Mouse (Mus musculus) layer of hippocampus, postnatal 25 days (tissue): ENCODE data around the gene Scly. TPM values are rescaled to one million over a fixed set of nuclear protein-coding genes. Genes with fewer than 3 reads are reported as not detected.

Experiments
- DNase-seq, 2 experiments: peaks; one replicate each; pipeline ENCODE4 v3.0.0; 2022; ENCODE audit warnings: mixed read lengths in 2 of 2, low spot score in 1 of 2; ENCODE audit errors: extremely low spot score in 1 of 2
- total RNA-seq, 2 experiments: library from RNA; stranded (reverse); gene quantifications; 2 replicates each; pipeline ENCODE4 v1.2.3; 2021

Gene Scly
- total RNA-seq, 2 experiments from 2014 or later = 17.8 to 21.2 TPM

GRCm38 (mm10) chr1:91299026-91299706, 1.0 kb downstream of the Scly start:
- no peak for DNase-seq

- DNase-seq = no peak
Observed at GRCm38 (mm10) chr1:91299707-91300426, 1.7 kb downstream of the Scly start.

GRCm38 (mm10) chr1:91301206-91301920, 3.2 kb downstream of the Scly start:
- DNase-seq = no peak

- DNase-seq = no peak
Observed at GRCm38 (mm10) chr1:91302021-91302420, 3.9 kb downstream of the Scly start.

- no peak for DNase-seq
Observed at GRCm38 (mm10) chr1:91304621-91305020, 6.5 kb downstream of the Scly start.

- no peak for DNase-seq
Observed at GRCm38 (mm10) chr1:91309366-91310085, 11.4 kb downstream of the Scly start.

- DNase-seq = no peak
Observed at GRCm38 (mm10) chr1:91312273-91312672, 14.1 kb downstream of the Scly start.

GRCm38 (mm10) chr1:91313251-91313650, 15.1 kb downstream of the Scly start:
- no peak for DNase-seq

- no peak for DNase-seq
Observed at GRCm38 (mm10) chr1:91317656-91318055, 19.5 kb downstream of the Scly start.

GRCm38 (mm10) chr1:91321760-91322438, 23.8 kb downstream of the Scly start, which contains the start of gene Espnl:
Espnl (plus strand) TSS chr1:91322075.
- DNase-seq = no peak

- DNase-seq = no peak
Observed at GRCm38 (mm10) chr1:91324646-91325045, 26.5 kb downstream of the Scly start.

- no peak for DNase-seq
Observed at GRCm38 (mm10) chr1:91325488-91326042, 27.4 kb downstream of the Scly start.

- DNase-seq = no peak
Observed at GRCm38 (mm10) chr1:91332102-91332501, 34.0 kb downstream of the Scly start.

GRCm38 (mm10) chr1:91333582-91333981, 35.4 kb downstream of the Scly start:
- no peak for DNase-seq

GRCm38 (mm10) chr1:91337355-91337754, 39.2 kb downstream of the Scly start:
- no peak for DNase-seq

GRCm38 (mm10) chr1:91344001-91344400, 45.9 kb downstream of the Scly start:
- peak in 1 of 2 experiments; percentile 19 for DNase-seq

GRCm38 (mm10) chr1:91344921-91345685, 47.0 kb downstream of the Scly start:
- DNase-seq = no peak

- peak; percentile 35 to 51 for DNase-seq
Observed at GRCm38 (mm10) chr1:91346892-91347291, 48.8 kb downstream of the Scly start.

GRCm38 (mm10) chr1:91350841-91351240, 52.7 kb downstream of the Scly start, which contains the start of gene Klhl30:
Klhl30 (plus strand) TSS chr1:91351016.
- DNase-seq = no peak
